Mouse (Mus musculus): ENCODE data around the gene Itgax.
A peak's percentile ranks its signal among the peaks of the same experiment; 100 is the strongest.
"Not testable (repeated sequence)": the region's sequence is repeated elsewhere in the genome, so short reads cannot be mapped to it uniquely, and the experiment has no call there.

The Itgax gene

DNA sequence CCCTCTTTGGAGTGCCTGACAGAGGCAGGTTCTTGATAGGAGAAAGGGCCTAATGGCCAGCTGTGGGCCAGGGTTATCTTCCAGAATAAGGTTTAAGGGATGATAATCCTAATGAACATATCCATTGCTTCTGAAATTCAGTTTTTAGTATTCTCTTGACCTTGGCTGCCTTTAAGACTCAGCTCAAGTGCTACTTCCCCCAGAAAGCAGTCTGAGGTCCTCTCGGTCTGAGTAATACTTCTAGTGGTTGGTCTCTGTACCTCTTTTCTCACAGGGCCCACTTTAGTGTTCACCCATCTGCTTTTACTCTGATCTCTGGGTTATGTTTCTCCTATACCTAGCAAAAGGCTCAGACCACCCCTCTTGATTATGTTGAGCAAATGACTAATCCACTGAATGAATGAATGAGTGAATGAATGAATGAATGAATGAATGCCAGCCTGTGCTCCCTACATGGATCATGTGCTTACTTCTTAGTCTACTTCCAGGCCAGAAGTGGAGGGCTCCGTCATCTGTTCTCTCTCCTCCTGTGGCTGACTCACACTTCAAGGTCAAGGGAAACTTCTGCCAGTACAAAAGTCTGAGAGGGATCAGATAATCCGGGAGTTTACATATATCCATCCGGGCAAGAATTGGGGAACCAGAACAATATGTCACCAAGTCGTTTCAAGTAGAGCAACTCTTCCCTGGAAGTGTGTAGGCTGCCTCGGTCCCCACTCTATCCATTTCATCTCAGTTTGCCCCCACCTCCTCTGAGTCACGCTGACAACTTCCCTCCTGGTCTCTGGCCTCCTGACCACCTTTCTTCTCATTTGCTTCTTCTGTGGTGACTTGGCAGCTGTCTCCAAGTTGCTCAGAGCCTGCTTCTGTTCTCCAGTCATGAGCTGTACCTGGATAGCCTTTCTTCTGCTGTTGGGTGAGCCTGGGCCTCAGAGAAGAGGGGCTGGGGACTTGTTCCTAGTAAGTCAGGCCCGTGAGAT, at the start of gene Itgax:
Gene Itgax, plus strand, starts transcription at position 807 of the 980 bp plus-strand sequence.
- no peak for DNase-seq

GRCm38 (mm10) chr7:128080012-128080411, 49.3 kb upstream of the Itgax start:
- DNase-seq = no peak

GRCm38 (mm10) chr7:128089141-128089540, 40.2 kb upstream of the Itgax start:
- DNase-seq = no peak

DNA sequence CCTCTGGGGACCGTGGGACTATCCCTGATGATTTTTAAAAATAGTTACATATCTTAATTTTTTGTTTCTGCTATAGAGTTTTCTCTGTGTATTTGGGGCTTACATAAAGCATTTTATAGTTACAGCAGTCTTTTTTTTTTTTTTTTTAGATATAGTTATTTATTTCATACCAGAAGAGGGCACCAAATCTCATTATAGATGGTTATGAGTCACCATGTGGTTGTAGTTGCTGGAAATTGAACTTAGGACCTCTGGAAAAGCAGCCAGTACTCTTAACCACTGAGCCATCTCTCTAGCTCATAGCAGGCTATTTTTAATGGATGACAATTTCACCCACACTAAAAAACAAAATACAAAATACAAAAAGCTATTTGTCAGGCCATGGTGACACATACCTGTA, 31.2 kb upstream of the Itgax start:
- no peak for DNase-seq

DNA sequence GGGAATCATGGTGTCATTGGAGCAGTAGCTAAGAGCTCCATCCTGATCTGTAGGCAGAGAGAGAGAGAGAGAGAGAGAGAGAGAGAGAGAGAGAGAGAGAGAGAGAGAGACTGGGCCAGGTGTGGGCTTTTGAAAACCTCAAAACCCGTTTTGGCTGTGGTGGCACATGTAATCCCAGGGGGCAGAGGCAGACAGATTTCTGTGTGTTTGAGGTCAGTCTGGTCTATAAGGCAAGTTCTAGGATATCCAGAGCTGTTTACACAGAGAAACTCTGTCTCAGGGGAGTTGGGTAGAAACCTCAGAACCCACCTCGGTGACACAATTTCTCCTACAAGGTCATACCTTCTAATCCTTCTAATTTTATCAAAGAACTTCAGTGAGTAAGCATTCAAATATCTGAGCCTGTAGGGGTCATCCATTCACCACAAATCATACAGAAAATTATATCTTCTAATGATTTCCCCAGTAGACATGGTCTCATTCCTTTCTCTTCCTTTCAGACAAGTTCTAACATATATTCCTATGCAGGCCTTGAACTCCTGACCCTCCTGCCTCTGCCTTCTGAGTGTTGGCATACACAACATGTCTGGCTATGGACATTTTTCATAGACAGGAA, 28.5 kb upstream of the Itgax start:
- no peak for DNase-seq

DNA sequence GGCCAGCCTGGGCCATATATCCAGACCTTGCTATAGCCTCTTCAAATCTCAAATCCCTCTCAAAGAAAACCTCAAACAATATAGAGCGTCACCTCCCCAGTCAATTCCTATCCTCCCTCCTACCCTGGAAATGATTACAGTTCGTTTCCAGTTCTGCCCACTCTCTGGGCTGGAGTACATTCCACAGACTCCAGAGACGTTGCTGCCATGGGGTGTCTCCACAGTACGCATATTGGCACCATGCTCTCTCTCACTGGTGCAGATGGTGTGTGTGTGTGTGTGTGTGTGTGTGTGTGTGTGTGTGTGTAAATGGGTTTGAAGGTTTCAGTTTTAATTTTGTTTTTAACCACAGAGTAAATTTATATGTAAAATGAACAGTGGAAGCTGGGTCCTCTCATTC, 24.1 kb upstream of the Itgax start:
- no peak for DNase-seq

DNA sequence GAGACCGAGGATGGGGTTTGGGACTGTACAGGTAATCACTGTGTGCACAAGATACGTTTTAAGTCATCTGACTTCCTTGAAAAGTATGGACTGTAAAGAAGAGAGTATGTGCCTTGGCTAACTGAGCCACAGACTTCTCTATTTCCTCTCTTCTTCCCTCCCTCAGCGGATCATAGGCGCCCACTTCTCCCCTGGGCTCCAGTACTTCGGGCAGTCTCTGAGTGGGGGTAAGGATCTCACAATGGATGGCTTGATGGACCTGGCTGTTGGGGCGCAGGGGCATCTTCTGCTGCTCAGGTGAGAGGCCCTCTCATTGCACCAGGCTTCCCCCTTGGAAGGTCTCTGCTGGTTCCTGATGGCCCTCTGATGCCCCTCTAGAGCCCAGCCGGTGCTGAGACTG, 21.9 kb upstream of the Itgax start:
- DNase-seq = no peak

DNA sequence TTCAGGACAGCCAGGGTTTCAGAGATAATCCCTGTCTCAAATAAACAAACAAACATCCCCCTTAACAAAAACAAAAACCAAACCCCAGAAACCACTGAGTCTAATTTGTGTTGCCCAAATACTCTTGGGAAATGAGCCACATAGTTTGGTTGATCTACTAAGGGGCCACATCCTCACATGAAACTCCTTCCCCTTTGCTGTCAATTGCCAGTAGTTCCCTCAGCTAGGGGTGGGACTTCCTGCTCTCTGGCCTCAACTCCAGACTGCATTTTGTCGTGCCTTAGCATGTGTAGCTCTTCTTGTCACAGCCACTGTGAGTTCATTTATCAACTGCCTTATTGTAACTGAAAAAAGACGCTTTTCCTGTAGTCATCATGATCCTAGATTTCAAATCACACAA, 19.0 kb upstream of the Itgax start:
- no peak for DNase-seq

DNA sequence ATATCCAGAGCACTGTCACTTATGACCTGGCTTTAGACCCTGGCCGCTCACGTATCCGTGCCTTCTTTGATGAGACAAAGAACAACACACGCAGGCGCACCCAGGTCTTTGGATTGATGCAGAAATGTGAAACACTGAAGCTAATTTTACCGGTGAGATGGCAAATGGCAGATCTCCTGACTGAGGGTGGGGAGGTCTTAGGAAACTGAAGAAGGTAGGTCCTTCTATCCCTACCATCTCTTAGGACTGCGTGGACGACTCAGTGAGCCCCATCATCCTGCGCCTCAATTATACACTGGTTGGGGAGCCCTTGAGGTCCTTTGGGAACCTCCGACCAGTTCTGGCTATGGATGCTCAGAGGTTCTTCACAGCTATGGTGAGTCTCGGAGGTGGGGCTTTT, 17.2 kb upstream of the Itgax start:
- no peak for DNase-seq

GRCm38 (mm10) chr7:128114371-128115105, 14.8 kb upstream of the Itgax start:
- DNase-seq = no peak

- DNase-seq = no peak
Measured at GRCm38 (mm10) chr7:128115211-128115958, 14.0 kb upstream of the Itgax start.

DNA sequence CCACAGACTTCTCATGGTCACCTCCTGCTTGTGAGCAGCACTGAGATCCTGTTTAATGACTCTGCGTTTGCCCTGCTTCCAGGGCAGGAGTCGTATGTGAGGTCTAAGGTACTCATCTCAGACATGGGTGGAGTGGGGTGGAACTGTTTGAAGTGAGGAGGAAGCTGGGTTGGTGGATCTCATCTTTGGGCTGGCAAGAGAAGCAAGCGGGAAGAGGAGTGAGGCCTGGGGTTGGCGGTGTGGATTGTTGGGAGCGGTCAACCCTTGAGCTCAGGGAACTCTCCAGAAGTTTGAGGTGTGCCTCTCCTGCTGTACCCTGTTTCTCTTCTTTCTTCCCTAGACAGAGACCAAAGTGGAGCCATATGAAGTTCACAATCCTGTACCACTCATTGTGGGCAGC, 13.0 kb upstream of the Itgax start:
- no peak for DNase-seq

GRCm38 (mm10) chr7:128119726-128120490, 9.4 kb upstream of the Itgax start:
- DNase-seq = no peak

DNA sequence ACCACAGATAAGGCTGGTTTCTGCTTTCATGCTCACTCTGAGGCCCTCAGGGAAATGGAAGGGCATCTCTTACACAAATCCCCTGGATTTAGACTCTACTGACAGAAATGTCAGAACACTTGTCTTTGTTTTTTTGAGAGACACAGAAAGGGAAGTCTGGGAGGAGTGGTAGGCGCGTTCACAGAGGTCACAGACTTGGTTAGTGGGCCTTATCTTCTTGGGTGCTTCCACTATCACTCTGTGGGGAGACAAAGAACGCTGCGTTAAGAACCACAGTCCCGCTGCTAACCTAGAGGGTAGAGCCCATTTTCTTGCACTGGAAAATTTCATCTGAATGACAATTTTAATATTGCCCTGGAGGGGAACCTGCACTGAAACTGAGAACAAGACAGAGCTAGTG, 2.8 kb downstream of the Itgax start:
- DNase-seq = no peak

GRCm38 (mm10) chr7:128133596-128133995, 4.2 kb downstream of the Itgax start:
- no peak for DNase-seq

DNA sequence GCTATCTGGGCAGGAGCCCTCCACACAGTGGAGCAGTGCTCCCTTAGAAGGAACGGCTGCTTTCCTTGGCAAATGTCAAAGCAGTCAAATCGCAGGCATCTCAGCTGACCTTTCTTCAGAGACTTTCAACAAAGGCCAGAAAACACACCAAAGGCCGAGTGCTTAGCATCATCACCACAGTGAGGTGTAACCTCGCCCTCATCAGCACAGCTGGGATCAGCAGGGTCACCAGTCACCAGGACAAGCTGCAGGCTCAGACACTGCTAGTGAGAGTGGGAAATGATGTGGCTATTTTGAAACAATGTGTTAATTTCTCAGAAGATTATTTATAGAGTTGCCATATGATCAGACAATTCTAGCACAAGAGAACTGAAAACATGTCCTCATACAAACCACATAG, 7.6 kb downstream of the Itgax start:
- DNase-seq = no peak

DNA sequence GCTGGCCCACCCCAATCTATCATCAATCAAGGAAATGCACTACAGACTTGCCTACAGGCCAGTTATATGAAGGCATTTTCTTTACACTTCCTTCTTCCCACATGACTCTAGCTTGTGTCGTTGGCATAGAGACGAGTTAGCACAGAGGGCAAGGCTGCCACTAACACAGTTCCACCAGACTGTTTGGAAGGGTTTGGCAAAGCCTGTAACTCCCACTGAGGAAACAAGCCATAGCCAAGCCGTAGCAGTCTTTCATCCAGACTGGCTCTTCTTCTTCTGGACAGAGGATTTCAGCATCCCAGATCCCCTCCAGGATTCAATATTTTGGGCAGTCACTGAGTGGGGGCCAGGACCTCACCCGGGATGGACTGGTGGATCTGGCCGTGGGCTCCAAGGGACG, 10.3 kb downstream of the Itgax start:
- peak; percentile 8 for DNase-seq

- DNase-seq = no peak
Measured at GRCm38 (mm10) chr7:128150970-128151369, 21.6 kb downstream of the Itgax start.

DNA sequence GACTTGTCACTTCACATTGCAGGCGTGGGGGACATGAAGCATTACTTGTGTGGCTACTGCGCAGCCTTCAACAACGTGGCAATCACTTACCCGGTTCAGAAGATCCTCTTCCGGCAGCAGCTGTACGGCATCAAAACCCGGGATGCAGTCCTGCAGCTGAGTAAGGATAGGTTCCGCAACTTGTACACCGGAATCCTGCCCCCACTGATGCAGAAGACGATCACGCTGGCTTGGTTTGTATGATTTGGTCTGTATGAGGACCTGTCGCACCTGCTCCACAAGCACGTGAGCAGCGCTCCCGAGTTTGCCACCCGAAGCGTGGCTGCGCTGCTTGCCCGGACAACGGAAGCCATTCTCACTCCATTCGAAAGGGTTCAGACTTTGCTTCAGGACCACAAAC, 24.7 kb downstream of the Itgax start, which contains the start of gene Itgad:
Gene Itgad, plus strand, starts transcription at position 301 of the 400 bp plus-strand sequence.
- no peak for DNase-seq

DNA sequence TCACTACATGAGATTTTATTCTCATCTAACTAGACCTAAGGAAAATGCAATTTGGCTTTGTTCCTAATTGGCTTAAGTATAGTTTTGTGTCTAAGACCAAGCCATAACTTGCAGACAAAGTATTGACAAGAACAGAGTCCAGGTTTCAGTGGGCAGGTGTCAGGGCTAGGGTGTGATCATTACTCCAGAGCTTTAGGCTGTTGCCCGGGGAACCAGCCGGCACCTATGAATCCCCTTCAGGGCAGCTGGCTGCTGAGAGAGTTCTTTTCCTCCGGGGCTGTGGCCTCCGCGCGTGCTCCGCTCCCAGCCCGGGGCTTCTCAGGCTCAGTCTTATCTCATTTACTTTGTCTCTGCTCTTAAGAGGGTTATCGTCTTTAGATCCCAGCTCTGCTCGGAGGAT, 25.6 kb downstream of the Itgax start:
- no peak for DNase-seq

DNA sequence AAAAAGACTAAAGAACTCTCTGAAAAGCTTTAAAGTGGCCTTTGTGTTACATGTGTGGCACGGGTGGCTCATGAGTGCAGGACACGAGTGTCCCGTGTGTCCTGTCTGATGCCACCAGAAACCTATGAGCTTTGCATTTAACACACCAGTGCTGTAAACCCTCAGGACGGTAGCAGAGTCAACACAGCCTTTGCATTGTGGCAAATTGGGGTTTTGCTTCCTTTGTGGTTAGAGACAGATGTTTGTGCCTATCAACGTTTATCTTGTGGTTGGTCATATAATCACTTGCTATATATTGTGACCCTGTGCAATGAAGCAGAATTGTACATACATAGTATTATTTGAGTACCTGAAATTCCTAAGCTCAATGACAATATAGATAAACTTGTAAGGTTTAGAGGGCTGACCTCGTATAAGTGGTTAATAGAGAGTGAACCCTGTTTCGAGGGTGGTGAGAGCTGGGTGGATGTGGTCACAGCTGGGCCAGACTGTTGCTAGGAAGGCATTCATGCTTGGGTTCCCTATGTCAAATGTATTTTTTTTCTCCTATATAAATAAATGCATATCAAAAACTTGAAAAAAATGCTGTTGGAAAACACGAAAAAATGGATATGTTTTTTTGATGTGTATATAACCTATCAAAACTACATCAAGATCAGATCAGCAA, 29.5 kb downstream of the Itgax start:
- DNase-seq = not testable (repeated sequence)

Measured in cerebellum, adult 11 months (tissue).